ENCODE assay signal across 7 mouse cellular contexts in the genomic region with DNA sequence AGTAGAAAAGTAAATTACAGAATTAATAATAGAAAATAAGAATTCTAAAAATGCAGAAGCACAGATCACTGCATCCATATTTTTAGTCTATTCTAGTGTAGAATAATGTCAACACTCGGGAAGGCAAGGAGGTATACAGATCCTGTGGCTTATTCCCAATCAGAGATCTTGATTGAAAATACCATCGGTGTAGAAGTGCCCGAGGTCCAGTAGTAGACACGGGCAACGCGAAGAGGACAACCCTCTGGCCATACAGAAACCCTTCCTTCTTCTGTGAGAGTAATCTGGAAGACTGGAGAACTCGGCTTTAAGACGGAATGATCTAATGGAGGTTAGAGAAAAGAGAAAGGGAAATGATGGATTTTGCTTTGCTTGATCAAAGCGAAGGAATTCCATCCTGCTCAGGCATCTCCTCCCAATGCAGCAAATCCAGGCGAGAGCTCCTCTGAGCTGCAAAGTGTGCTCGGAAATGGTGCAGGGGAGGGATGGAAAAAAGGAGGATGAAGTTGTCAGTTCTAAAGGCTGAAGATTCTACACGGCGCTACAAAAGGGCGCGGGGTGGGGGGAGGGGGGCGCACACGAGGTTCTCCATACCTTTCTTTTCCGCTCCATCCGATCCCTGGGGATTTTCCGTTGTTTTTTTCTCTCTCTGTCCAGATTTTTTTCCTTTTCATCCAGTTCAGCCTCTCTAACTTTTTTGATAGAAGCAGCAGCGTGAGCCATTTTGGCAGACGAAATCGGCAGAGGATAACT.
DNase-seq lines count a peak whose midpoint lies in the region; ATAC-seq and TF ChIP-seq lines count a peak whose summit lies in the region.

No protein-coding gene starts in this region.

- H3K9me3 ChIP-seq in liver, embryonic 11.5 days (ENCODE audit: control insufficient read depth, low read length): no peaks in the 10 kb centered on the region
- no peaks in the 10 kb centered on the region for H3K9me3 ChIP-seq in embryonic facial prominence, embryonic 12.5 days
- no peaks in the 10 kb centered on the region for H3K9me3 ChIP-seq in intestine, embryonic 16.5 days (ENCODE audit: control insufficient read depth, low read length)

- no peak for ATAC-seq in liver, embryonic 11.5 days (replicated peaks; ENCODE audit: low FRiP score)
- ATAC-seq in embryonic facial prominence, embryonic 12.5 days (ENCODE audit: insufficient number of reproducible peaks, insufficient read depth, low FRiP score, low TSS enrichment): no peak
- no peak for ATAC-seq in intestine, embryonic 16.5 days

- peaks cover 24% of the 10 kb centered on the region for H3K27me3 ChIP-seq in liver, embryonic 11.5 days (replicated peaks; ENCODE audit: control insufficient read depth, insufficient read depth, low read length)
- H3K27me3 ChIP-seq in embryonic facial prominence, embryonic 12.5 days: peaks cover 8% of the 10 kb centered on the region; the same call in 1 of the 2 replicates
- 0 out of 2 replicates have a peak, but pooled peaks cover 4% of the 10 kb centered on the region for H3K27me3 ChIP-seq in intestine, embryonic 16.5 days (replicated peaks; ENCODE audit: control insufficient read depth, insufficient read depth, low read length)

- WGBS in liver, embryonic 11.5 days: 7% methylated on average over 23 of the region's 23 CpGs
- 6% methylated on average over 23 of the region's 23 CpGs for WGBS in embryonic facial prominence, embryonic 12.5 days
- whole genome bisulfite sequencing in intestine, embryonic 16.5 days: 7% methylated on average over 23 of the region's 23 CpGs
- 3% methylated on average over 23 of the region's 23 CpGs for WGBS in olfactory bulb, adult 2 months

- no peak for DNase-seq in liver, embryonic 11.5 days (ENCODE audit: low spot score)
- no peak for DNase-seq in liver
- no peak for DNase-seq in left cerebral cortex, adult 11 months (ENCODE audit: low spot score)
- no peak for DNase-seq in adrenal gland, adult 2 months

- no peak overlapping the region; the same call in 1 of the 2 replicates for H3K9ac ChIP-seq in liver, embryonic 11.5 days (ENCODE audit: low read depth, low read length)
- H3K9ac ChIP-seq in embryonic facial prominence, embryonic 12.5 days: peak overlapping the region; percentile 38; the same call in 1 of the 2 replicates
- peak overlapping the region; percentile 59; the same call in 1 of the 2 replicates for H3K9ac ChIP-seq in intestine, embryonic 16.5 days (ENCODE audit: low read depth, low read length)

- peak overlapping the region; percentile 64 for H3K4me2 ChIP-seq in liver, embryonic 11.5 days
- H3K4me2 ChIP-seq in embryonic facial prominence, embryonic 12.5 days (replicated peaks): peak overlapping the region; percentile 100
- H3K4me2 ChIP-seq in intestine, embryonic 16.5 days (ENCODE audit: low read depth, low read length): peak overlapping the region; percentile 97

- no peaks in the 10 kb centered on the region for H3K36me3 ChIP-seq in liver, embryonic 11.5 days (ENCODE audit: control insufficient read depth, insufficient read depth, low read length)
- no peaks in the 10 kb centered on the region for H3K36me3 ChIP-seq in embryonic facial prominence, embryonic 12.5 days
- H3K36me3 ChIP-seq in intestine, embryonic 16.5 days (ENCODE audit: control insufficient read depth, insufficient read depth, low read length): no peaks in the 10 kb centered on the region

- no peaks in the 10 kb centered on the region for H3K4me1 ChIP-seq in liver, embryonic 11.5 days (replicated peaks; ENCODE audit: control insufficient read depth, insufficient read depth, low read length)
- peaks cover 8% of the 10 kb centered on the region; the same call in 1 of the 2 replicates for H3K4me1 ChIP-seq in embryonic facial prominence, embryonic 12.5 days
- H3K4me1 ChIP-seq in intestine, embryonic 16.5 days (ENCODE audit: control insufficient read depth, insufficient read depth, low read length): peaks cover 5% of the 10 kb centered on the region; the same call in 1 of the 2 replicates
- peaks cover 2% of the 10 kb centered on the region; the same call in 1 of the 2 replicates for H3K4me1 ChIP-seq in olfactory bulb, adult 2 months (ENCODE audit: control insufficient read depth, insufficient read depth, low read length)

- peak overlapping the region; percentile 57 for H3K4me3 ChIP-seq in liver, embryonic 11.5 days (ENCODE audit: low read depth, low read length)
- peak overlapping the region; percentile 63 for H3K4me3 ChIP-seq in embryonic facial prominence, embryonic 12.5 days
- H3K4me3 ChIP-seq in intestine, embryonic 16.5 days (ENCODE audit: low read length): peak overlapping the region; percentile 57
- H3K4me3 ChIP-seq in olfactory bulb, adult 2 months (ENCODE audit: insufficient read depth, low read depth, low read length): peak overlapping the region; percentile 88

- no peak overlapping the region for H3K27ac ChIP-seq in liver, embryonic 11.5 days (ENCODE audit: low read depth, low read length)
- no peak overlapping the region for H3K27ac ChIP-seq in embryonic facial prominence, embryonic 12.5 days
- H3K27ac ChIP-seq in intestine, embryonic 16.5 days (ENCODE audit: low read length): no peak overlapping the region
- H3K27ac ChIP-seq in olfactory bulb, adult 2 months (ENCODE audit: insufficient read depth, low read depth, low read length): peak overlapping the region; percentile 91

- TF ChIP-seq POLR2A in olfactory bulb, adult 2 months (IDR thresholded peaks at IDR 0.05; ENCODE audit: insufficient read depth, low read depth, low read length): no peak

- no peak for TF ChIP-seq CTCF in olfactory bulb, adult 2 months (IDR thresholded peaks at IDR 0.05; ENCODE audit: insufficient read depth, low read depth, low read length)
